Mouse (Mus musculus) embryonic facial prominence, embryonic 12.5 days (tissue): ENCODE measurements around the gene Fkbp15. TPM values are rescaled to one million over a fixed set of nuclear protein-coding genes. Genes with fewer than 3 reads are reported as not detected.

Experiments used
- polyA plus RNA-seq: library from polyadenylated mRNA; unstranded; fragments of >200 nt; fragmentation: Nextera tagmentation; extraction: Ambion mirVana; gene quantifications from 2 replicates; pipeline ENCODE4 v1.2.1, GENCODE M21; 2016

Gene Fkbp15
- polyA plus RNA-seq, 1 experiment from 2014 or later = 25.0 TPM

Other genes starting within 250 kb of the Fkbp15 start
- not detected in 2 replicates for gene Mup21, start 209.7 kb downstream of the Fkbp15 start, polyA plus RNA-seq
- 15.2 and 18.1 TPM in 2 replicates for gene Zfp37, start 129.5 kb downstream of the Fkbp15 start, polyA plus RNA-seq
- 14.5 and 15.4 TPM in 2 replicates for gene Slc31a2, start 98.0 kb downstream of the Fkbp15 start, polyA plus RNA-seq
- 44.1 and 44.8 TPM in 2 replicates for gene Slc31a1, start 179 bp upstream of the Fkbp15 start, polyA plus RNA-seq
- 203 and 210 TPM in 2 replicates for gene Cdc26, start 48.1 kb upstream of the Fkbp15 start, polyA plus RNA-seq
- gene Prpf4, start 48.2 kb upstream of the Fkbp15 start, polyA plus RNA-seq = 27.3 and 30.1 TPM in 2 replicates
- gene Rnf183, start 74.7 kb upstream of the Fkbp15 start, polyA plus RNA-seq = not detected in 2 replicates
- gene Wdr31, start 110.3 kb upstream of the Fkbp15 start, polyA plus RNA-seq = 8.8 TPM in 2 replicates
- 2.9 and 3.3 TPM in 2 replicates for gene Bspry, start 119.5 kb upstream of the Fkbp15 start, polyA plus RNA-seq
- gene Hdhd3, start 142.9 kb upstream of the Fkbp15 start, polyA plus RNA-seq = 11.1 and 14.2 TPM in 2 replicates
- 76.9 and 78.5 TPM in 2 replicates for gene Alad, start 159.4 kb upstream of the Fkbp15 start, polyA plus RNA-seq
- 89.1 and 92.8 TPM in 2 replicates for gene Pole3, start 164.5 kb upstream of the Fkbp15 start, polyA plus RNA-seq
- gene 4933430I17Rik, start 164.8 kb upstream of the Fkbp15 start, polyA plus RNA-seq = 0.45 and 0.99 TPM in 2 replicates
- 45.0 and 45.2 TPM in 2 replicates for gene Rgs3, start 199.3 kb upstream of the Fkbp15 start, polyA plus RNA-seq